Mouse (Mus musculus): Measurements from ENCODE around the gene Vmn2r65.

The Vmn2r65 gene

DNA sequence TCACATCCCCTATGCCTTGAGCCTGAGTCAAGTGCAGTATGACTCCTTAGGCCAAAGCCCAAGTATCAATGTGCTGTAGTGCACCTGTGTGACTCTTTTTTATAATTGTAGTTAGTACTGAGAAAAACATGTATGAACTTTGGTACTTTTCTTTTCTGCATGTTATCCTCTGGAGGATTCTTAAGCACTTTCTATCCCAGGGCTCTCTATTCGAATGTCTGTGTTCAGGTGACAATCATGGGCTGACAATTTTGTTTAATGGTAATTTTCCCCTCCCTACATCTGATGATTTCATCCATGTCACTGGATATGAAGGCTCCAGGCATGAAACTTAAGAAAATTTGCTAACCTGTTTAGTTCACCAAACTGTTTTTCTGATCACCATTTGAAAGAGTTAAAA is at the start of gene Vmn2r65:
Gene Vmn2r65, minus strand, starts transcription at position 101 of the 400 bp plus-strand sequence.
- DNase-seq = no peak

DNA sequence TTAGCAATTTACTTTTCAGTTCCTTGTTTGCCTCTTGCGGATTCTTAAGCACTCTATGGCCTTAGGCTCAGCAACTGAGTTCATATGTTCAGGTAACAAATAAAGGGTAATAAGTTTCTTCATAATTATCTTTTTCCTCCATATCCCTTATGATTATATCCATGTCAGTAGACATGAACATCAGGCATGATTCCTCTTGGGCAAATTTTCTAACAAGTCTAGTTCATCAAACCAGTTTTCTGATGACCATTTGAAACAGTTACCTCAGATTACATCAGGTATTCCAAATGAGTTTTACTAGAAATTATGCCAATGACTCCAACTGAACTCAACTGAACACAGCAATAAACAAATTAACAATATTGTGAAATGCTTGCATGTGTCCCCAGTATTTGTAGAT is 48.3 kb upstream of the Vmn2r65 start, which contains the start of gene Vmn2r66:
Gene Vmn2r66, minus strand, starts transcription at position 101 of the 400 bp plus-strand sequence.
- DNase-seq = no peak

- no peak for DNase-seq
Measured at GRCm38 (mm10) chr7:84996694-84997093, 32.8 kb upstream of the Vmn2r65 start.

Measured in kidney, postnatal 14 days (tissue).